Mouse (Mus musculus): ENCODE results near the gene Atp6v1c2.

DNA sequence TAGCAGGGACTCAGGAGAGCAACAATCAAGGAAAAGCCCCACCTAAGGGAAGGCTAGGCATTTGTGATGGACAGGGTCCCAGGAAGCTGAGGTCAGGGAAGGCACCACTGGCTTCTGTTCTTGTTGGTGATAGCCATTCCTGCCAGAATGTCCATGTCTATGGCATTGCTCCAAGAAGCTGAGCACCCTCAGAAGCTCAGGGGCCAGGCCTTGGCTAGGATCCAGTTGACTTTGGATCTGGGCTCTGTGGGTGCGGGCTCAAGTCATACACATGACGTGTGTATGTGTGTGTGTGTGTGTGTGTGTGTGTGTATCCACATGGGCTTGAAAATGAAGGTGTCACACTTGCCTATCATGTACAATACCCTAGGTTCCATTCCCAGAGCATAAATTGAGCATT, 39.2 kb downstream of the Atp6v1c2 start:
- no peak for TF ChIP-seq CTCF (IDR thresholded peaks at IDR 0.05; ENCODE audit: extremely low read depth, insufficient read length, insufficient replicate concordance, low read depth, low read length)
- no peak for TF ChIP-seq POLR2A (IDR thresholded peaks at IDR 0.05; ENCODE audit: low read depth, low read length)

Measured in small intestine, adult 2 months (tissue).